Mouse (Mus musculus) intestine, postnatal 0 days (tissue): Measurements from ENCODE around the gene Actr1b. TPM values are rescaled to one million over a fixed set of nuclear protein-coding genes. Genes with fewer than 3 reads are reported as not detected.
"Not testable (repeated sequence)": the region's sequence is repeated elsewhere in the genome, so short reads cannot be mapped to it uniquely, and the experiment has no call there.

ENCODE experiments used
- ATAC-seq: fragments of 200-750 bp; cut with Nextera tagmentation; 2 replicates; pipeline ENCODE4 v1.8.0; 2017; ENCODE audit warnings: mild to moderate bottlenecking, moderate TSS enrichment, moderate library complexity
- H3K27ac ChIP-seq: fragments of 300-500 bp; sonication (generic); 2 replicates; pipeline ENCODE4 v1.5.1; 2014; ENCODE audit warnings: mild to moderate bottlenecking, low read depth, low read length, moderate library complexity
- H3K27me3 ChIP-seq: fragments of 300-500 bp; sonication (generic); replicated peaks from 2 replicates; pipeline ENCODE4 v1.6.1; 2014; ENCODE audit warnings: low read length, mixed read lengths; ENCODE audit not compliant: control insufficient read depth, insufficient read depth
- H3K36me3 ChIP-seq: fragments of 300-500 bp; sonication (generic); 2 replicates; pipeline ENCODE4 v1.6.1; 2014; ENCODE audit warnings: mild to moderate bottlenecking, moderate library complexity; ENCODE audit not compliant: control insufficient read depth, insufficient read depth
- H3K4me1 ChIP-seq: fragments of 300-500 bp; sonication (generic); replicated peaks from 2 replicates; pipeline ENCODE4 v1.6.1; 2014; ENCODE audit warnings: antibody characterized with exemption, low read length, mixed read lengths; ENCODE audit not compliant: control insufficient read depth, insufficient read depth
- H3K4me2 ChIP-seq: fragments of 300-500 bp; sonication (generic); replicated peaks from 2 replicates; pipeline ENCODE4 v1.6.1; 2014; ENCODE audit warnings: low read depth, mild to moderate bottlenecking, moderate library complexity
- H3K4me3 ChIP-seq: fragments of 300-500 bp; sonication (generic); 2 replicates; pipeline ENCODE4 v1.5.1; 2014; ENCODE audit warnings: low read depth, low read length
- H3K9ac ChIP-seq: fragments of 300-500 bp; sonication (generic); 2 replicates; pipeline ENCODE4 v1.6.1; 2014; ENCODE audit warnings: mild to moderate bottlenecking, low read depth, low read length
- H3K9me3 ChIP-seq: fragments of 300-500 bp; sonication (generic); 2 replicates; pipeline ENCODE4 v1.6.1; 2016; ENCODE audit warnings: mixed run types; ENCODE audit not compliant: control insufficient read depth
- CTCF ChIP-seq: sonication (generic); IDR thresholded peaks from 2 replicates; pipeline ENCODE4 v1.5.1; 2016; ENCODE audit warnings: low read depth, mild to moderate bottlenecking, control low read depth, antibody characterized with exemption, moderate library complexity
- WGBS: fragments of 180-500 bp; shearing (Covaris S2); extraction: QIAGEN DNeasy Blood & Tissue Kit; methylation state at CpG from one replicate; pipeline ENCODE4 v1.1.7; 2014; 5-methylcytosine and 5-hydroxymethylcytosine counted together
- polyA plus RNA-seq: library from polyadenylated mRNA; unstranded; fragments of >200 nt; fragmentation: Nextera tagmentation; extraction: Ambion mirVana; gene quantifications from 2 replicates; pipeline ENCODE4 v1.2.1, GENCODE M21; 2015

The Actr1b gene
- polyA plus RNA-seq, 1 experiment from 2014 or later: 57.0 TPM

DNA sequence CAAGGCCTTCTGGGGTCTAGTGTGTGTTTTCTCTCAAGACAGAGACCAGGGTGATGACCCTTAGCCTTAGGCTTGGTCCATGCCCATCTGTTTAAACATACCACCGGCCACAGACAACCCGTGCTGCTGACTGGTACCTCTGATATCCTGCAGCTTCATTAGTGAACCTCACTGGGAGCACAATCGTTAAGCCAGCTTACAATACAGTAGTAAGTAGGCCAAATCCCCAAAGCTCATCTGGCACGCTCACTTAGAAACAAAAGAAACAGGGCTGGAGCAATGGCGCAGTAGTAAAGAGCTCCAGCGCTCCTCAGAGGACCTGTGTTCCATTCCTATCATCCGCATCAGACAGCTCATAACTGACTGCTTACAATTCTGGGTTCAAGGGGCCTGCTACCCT lies 33.3 kb downstream of the Actr1b start:
- H3K4me2 ChIP-seq: no peak overlapping the region
- WGBS: 76% methylated on average over 7 of the region's 7 CpGs
- H3K9ac ChIP-seq: no peak overlapping the region
- no peak overlapping the region for H3K27ac ChIP-seq
- H3K4me3 ChIP-seq: no peak overlapping the region
- H3K4me1 ChIP-seq: no peaks in the 10 kb centered on the region
- no peak for ATAC-seq
- H3K9me3 ChIP-seq: no peaks in the 10 kb centered on the region
- H3K36me3 ChIP-seq: no peaks in the 10 kb centered on the region
- TF ChIP-seq CTCF: no peak
- H3K27me3 ChIP-seq: no peaks in the 10 kb centered on the region

DNA sequence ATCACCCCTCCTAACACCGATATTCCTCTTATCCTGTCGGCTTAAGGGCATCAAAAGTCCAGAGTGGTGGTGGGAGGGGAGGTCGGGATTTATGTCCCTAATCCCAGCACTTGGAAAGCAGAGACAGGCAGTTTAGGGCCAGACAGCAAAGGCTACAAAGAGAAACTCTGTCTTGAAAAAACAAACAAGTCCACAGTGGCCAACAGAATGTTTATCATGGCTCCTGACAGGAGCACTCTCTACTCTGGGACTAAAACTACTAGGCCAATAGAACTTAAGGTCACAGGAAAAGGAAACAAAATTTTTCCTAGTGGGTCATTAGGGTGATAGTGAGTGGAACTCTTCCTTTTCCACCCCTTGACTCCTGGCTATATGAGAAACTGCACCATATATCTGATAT lies 39.3 kb downstream of the Actr1b start:
- Histone ChIP-seq H3K4me2 (no peak overlapping the region), H3K4me3 (no peak overlapping the region), H3K9ac (no peak overlapping the region), H3K27me3 (no peaks in the 10 kb centered on the region), H3K9me3 (no peaks in the 10 kb centered on the region), H3K27ac (no peak overlapping the region), H3K4me1 (no peaks in the 10 kb centered on the region), H3K36me3 (no peaks in the 10 kb centered on the region)
- no peak for ATAC-seq
- 45% methylated on average over 3 of the region's 3 CpGs for WGBS
- TF ChIP-seq CTCF: no peak

DNA sequence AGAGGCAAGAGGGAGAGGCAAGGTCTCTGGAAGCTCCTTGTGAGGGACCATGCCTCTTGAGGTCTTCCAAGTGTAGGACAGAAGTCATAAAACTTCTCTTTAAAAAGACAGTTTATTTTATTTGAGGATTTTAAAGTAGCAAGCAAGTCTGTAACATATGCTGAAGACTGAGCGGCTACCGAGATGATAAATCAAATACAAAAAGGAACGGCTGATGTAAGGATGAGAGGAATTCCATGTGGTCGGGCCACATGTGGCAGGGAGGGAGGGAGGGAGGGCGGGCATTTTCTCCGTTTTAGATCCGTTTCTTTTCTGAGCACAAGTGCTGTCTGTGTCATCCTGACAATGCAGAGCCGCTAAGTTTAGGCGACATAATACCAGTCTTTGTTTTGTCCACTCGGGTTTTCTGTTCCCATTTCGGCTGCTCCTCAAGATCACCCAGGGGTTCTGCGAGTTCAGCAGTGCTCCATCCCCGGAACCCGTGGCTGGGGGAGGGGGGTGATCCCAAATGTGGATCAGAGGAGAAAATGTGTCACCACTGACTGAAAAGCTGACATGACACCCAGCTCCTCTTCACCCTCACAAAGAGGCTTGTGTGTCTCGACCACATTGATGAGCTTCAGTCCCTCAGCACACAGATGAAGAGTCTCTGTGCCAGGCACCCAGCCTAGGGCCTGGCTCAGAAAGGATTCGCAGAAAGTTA lies 41.4 kb downstream of the Actr1b start:
- no peak for TF ChIP-seq CTCF
- Histone ChIP-seq H3K27me3 (no peaks in the 10 kb centered on the region), H3K9ac (no peak overlapping the region), H3K9me3 (no peaks in the 10 kb centered on the region), H3K27ac (no peak overlapping the region), H3K4me3 (no peak overlapping the region), H3K36me3 (no peaks in the 10 kb centered on the region), H3K4me2 (no peak overlapping the region), H3K4me1 (no peaks in the 10 kb centered on the region)
- no peak for ATAC-seq
- WGBS: 61% methylated on average over 16 of the region's 16 CpGs

DNA sequence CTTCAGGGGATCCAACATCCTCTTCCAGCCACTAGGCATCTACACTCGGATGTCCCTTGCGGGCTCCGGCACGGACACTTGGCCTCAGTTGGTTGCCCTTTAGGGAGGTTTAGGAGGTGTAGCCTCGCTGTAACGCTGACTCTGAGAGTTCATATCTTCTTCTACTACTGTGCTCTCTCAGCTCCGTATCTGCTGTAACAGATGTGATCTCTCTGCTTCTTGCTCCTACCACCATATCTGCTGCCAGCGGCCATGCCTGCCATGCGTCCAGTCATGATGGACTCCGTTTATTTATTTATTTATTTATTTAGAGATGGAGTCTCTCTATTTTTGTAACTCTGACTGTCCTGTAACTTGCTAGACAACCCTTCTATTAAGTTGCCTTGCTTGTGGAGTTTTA lies 43.0 kb downstream of the Actr1b start:
- Histone ChIP-seq H3K4me2 (no peak overlapping the region), H3K27ac (no peak overlapping the region), H3K9me3 (no peaks in the 10 kb centered on the region), H3K9ac (no peak overlapping the region), H3K4me1 (no peaks in the 10 kb centered on the region), H3K36me3 (no peaks in the 10 kb centered on the region), H3K4me3 (no peak overlapping the region), H3K27me3 (no peaks in the 10 kb centered on the region)
- ATAC-seq: no peak
- no peak for TF ChIP-seq CTCF
- 95% methylated on average over 10 of the region's 10 CpGs for WGBS

DNA sequence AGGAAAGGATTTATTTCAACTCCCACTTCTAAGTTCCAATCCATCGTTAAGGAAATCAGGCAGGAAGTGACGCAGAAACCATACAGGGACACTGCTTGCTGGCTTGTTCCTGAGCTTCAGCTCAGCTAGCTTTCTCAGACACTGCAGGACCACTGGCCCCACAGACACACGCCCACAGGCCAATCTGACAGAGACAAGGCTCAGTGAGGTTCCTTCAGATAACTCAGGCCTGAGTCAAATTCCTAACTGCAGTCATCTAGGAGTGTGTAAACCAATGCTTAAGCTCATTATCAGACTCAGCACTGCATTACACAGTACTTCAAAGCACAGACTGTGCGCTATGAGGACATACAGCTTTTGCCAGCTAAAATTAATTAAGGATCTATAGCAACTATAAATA lies 44.0 kb downstream of the Actr1b start:
- TF ChIP-seq CTCF: no peak

DNA sequence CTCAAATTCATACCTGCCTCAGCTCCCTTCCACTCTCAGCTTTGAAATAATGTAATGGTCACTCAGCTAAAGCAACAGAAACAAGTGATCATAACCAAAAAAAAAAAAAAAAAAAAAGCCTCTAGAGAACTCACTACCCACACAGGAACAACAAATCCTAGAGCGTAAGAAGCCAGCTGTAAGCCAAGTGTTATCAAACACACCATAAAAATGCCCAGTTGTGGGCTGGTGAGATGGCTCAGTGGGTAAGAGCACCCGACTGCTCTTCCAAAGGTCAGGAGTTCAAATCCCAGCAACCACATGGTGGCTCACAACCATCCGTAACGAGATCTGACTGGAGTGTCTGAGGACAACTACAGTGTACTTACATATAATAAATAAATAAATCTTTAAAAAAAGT lies 46.2 kb downstream of the Actr1b start:
- H3K27me3 ChIP-seq, H3K27ac ChIP-seq, H3K4me3 ChIP-seq, H3K36me3 ChIP-seq, H3K9me3 ChIP-seq, H3K9ac ChIP-seq, ATAC-seq, H3K4me1 ChIP-seq, H3K4me2 ChIP-seq: not testable (repeated sequence)
- 39% methylated on average over 4 of the region's 4 CpGs for WGBS

More for the DNA sequence above, 44.0 kb downstream of the Actr1b start:
- no peak overlapping the region for H3K9ac ChIP-seq
- no peaks in the 10 kb centered on the region for H3K27me3 ChIP-seq
- H3K27ac ChIP-seq: no peak overlapping the region
- no peaks in the 10 kb centered on the region for H3K9me3 ChIP-seq
- no peak overlapping the region for H3K4me2 ChIP-seq
- ATAC-seq: no peak
- H3K4me1 ChIP-seq: no peaks in the 10 kb centered on the region
- 64% methylated on average over 4 of the region's 4 CpGs for WGBS
- no peaks in the 10 kb centered on the region for H3K36me3 ChIP-seq
- H3K4me3 ChIP-seq: no peak overlapping the region

DNA sequence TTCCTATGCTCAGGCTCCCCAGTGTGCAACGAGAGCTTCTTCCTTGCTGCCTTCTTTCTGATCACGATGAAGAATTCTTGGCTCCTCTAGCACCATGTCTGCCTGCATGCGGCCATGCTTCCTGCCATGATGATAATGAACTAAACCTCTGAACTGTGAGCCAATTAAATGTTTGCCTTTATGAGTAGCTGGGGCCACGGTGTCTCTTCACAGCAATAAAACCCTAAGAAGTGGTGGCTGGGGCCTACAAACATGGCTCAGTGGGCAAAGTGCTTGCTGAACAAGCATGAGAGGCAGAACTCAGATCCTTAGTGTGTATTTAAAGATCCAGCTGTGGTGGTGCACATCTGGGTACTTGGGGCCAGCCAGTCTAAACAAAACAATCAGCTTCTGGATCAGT lies 48.3 kb downstream of the Actr1b start:
- WGBS: 50% methylated on average over 4 of the region's 4 CpGs
- no peak overlapping the region for H3K4me3 ChIP-seq
- no peak overlapping the region for H3K9ac ChIP-seq
- H3K9me3 ChIP-seq: no peaks in the 10 kb centered on the region
- no peak overlapping the region for H3K27ac ChIP-seq
- ATAC-seq: peak; percentile 62
- no peak overlapping the region for H3K4me2 ChIP-seq
- no peaks in the 10 kb centered on the region for H3K27me3 ChIP-seq
- H3K36me3 ChIP-seq: no peaks in the 10 kb centered on the region
- H3K4me1 ChIP-seq: no peaks in the 10 kb centered on the region
- no peak for TF ChIP-seq CTCF
